Comparison of ENCODE assay signal across 13 mouse cellular contexts in the genomic region with DNA sequence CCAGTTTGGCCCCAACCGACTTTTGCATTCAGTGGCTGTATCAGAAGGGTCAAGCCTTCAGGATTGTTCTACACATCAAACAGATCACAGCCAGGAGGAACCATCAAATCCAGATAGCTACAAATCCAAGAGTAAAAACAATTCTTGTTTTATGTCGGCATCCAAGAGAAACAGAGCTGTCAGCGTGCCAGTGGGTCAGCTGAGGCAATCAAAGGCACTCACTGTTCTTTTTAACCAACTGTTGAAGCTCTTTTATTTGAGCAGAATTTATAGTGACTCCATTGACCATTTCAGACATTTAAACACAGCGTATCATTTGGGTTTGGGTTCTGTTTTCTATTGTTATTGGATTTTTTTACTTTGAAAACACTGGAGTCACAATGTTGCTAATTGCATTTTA. TPM values are rescaled to one million over a fixed set of nuclear protein-coding genes. Genes with fewer than 3 reads are reported as not detected.
A peak's percentile ranks its signal among the peaks of the same experiment; 100 is the strongest.
DNase-seq lines count a peak whose midpoint lies in the region; ATAC-seq and TF ChIP-seq lines count a peak whose summit lies in the region.
"Had no signal": no experiment of that assay in that cellular context is flagged by ENCODE, and none has a peak within 500 bp of the region (broad histone marks: within the 10 kb centered on the region; RNA-seq: fewer than 3 reads in every experiment).

No protein-coding gene starts in this region.

- no peak for ATAC-seq in activated CD4-positive, CD25-positive, alpha-beta regulatory T cell, adult 4 months
- ATAC-seq: inflammation-experienced regulatory T-cells, adult 6 months; lung, postnatal 0 days had no signal

- TF ChIP-seq CTCF in brain, embryonic 14.5 days (IDR thresholded peaks at IDR 0.05; ENCODE audit: borderline replicate concordance, extremely low read depth, insufficient read depth, insufficient read length), result no peak

- no peak for TF ChIP-seq POLR2A in brain, embryonic 14.5 days (IDR thresholded peaks at IDR 0.05; ENCODE audit: borderline replicate concordance, extremely low read depth, insufficient read depth, insufficient read length, poor library complexity, severe bottlenecking)

- DNase-seq in embryo, embryonic 10.5 days (ENCODE audit: low spot score), result peak; percentile 32
- DNase-seq in embryo, embryonic 11 days, result no peak
- peak; percentile 60 for DNase-seq in layer of hippocampus, adult 11-12 months (ENCODE audit: low spot score)
- DNase-seq in layer of hippocampus, adult 9-10 months (ENCODE audit: low spot score), result no peak
- peak; percentile 25 for DNase-seq in brain, embryonic 14.5 days (ENCODE audit: low read depth)
- DNase-seq in left cerebral cortex, adult 9 months (ENCODE audit: low spot score in 2 of 2), result peak; percentile 11 to 46
- DNase-seq in spleen, postnatal 10 days (ENCODE audit: low spot score in 2 of 2), result no peak
- DNase-seq: adrenal gland, postnatal 10 days; cerebellum, adult 11-12 months; liver, embryonic 13.5 days had no signal

RNA-seq across cellular contexts. Expression of a gene that starts 34.9 kb away (rescaled TPM):
- polyA plus RNA-seq in brain, embryonic 14.5 days (2012; rRNA removed), result 24.9 and 27.7 TPM in 2 replicates
- polyA plus RNA-seq in activated CD4-positive, CD25-positive, alpha-beta regulatory T cell, adult 4 months (2017; shearing (Covaris generic)), result 10 to 100 TPM; 36.9 to 48.5 TPM

Comparison
In these comparisons a context has a peak if more than half of its experiments do, and no peak if none do; other contexts are left out.
1. DNase-seq: peak in embryo, embryonic 10.5 days (single experiment), layer of hippocampus, adult 11-12 months (single experiment), brain, embryonic 14.5 days (single experiment) and left cerebral cortex, adult 9 months (2 of 2); none in embryo, embryonic 11 days (single experiment), layer of hippocampus, adult 9-10 months (single experiment) and spleen, postnatal 10 days (0 of 2).